Mouse (Mus musculus): ENCODE measurements around the gene Zmynd15.
"Not testable (repeated sequence)": the region's sequence is repeated elsewhere in the genome, so short reads cannot be mapped to it uniquely, and the experiment has no call there.

The Zmynd15 gene

DNA sequence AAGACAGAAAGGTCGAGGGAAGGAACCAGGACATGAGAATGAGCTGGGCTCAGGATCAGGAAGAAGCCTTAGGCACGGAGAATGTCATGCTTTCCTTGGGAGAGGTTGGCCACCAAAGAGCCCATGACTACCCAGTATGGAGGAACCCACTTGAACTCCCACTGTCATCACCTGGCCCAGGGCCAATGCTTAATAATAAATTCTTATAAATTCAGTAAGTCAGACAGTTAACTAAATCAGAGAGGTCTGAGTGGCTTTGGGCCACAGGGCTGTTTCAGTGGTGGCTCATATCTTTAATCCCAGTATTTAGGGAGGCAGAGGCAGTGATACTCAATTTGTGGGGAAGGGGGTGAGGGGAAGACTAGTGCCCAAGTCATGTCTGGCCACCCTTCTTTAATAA lies 8.3 kb upstream of the Zmynd15 start:
- no peak for DNase-seq

DNA sequence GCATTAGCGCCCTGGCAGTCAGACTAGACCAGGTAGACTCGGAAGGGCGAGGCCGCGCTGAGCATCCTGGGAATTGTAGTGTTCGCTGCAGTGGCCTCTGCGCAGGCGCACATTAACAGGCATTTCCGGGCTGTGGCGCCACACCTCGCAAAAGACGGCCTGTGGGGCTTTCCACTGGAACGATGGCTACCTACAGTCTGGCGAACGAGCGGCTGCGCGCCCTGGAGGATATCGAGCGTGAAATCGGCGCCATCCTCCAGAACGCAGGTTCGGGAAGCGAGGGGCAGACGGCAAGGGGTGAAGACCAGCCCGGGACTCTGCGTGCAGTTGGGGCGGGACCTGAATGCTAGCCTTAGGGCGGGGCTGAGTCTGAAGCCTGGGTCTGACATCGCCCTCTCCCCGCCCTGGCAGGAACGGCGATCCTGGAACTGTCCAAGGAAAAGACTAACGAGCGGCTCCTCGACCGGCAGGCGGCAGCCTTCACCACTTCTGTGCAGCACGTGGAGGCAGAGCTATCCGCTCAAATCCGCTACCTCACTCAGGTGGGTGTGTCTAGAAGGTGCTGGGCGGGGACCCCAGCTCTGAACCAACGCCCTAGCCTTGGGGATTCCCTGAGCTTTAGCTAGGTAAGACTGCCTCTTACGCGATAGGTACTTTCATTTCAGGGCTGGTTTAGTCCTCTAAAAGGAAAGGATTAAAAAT lies 7.3 kb upstream of the Zmynd15 start, which contains the start of gene Med11:
TSS of gene Med11 (plus strand) at position 123 of the 702 bp plus-strand sequence.
- DNase-seq = peak; percentile 96

DNA sequence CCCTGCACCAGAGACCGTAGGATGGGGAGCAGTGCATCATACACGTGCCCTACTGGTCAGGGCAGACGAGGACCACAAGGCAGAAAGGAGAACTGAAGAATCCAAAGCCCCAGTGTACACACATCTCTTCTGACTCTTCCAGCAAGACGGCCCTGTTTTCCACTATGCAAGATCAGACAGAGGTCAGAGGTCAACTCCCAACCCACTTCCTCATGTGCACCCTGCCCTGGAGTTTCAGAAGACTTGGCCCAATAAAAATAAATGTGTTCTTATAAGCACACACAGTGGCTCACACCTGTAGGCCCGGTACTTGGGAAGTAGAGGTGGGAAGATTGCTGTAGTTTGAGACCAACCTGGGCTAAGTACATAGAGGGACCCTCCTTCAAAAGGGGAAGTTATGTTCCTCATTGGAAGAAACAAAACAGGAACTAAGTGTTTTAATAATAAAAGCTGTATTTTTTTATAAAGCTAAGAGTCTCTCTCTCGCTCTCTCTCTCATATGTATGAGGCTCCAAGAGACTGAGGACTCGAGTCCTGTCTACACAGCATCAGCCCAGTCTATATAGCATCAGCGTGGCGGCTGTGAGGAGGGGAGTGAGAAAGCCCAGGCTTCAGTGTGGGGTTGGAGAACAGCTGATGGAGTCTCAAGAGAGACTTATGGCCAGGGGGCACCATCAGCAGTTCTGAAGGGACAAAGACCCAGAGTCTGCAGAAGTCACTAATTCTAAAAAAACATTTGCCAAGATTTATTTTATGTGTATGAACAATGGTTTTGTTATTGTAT lies 5.8 kb upstream of the Zmynd15 start:
- no peak for DNase-seq

DNA sequence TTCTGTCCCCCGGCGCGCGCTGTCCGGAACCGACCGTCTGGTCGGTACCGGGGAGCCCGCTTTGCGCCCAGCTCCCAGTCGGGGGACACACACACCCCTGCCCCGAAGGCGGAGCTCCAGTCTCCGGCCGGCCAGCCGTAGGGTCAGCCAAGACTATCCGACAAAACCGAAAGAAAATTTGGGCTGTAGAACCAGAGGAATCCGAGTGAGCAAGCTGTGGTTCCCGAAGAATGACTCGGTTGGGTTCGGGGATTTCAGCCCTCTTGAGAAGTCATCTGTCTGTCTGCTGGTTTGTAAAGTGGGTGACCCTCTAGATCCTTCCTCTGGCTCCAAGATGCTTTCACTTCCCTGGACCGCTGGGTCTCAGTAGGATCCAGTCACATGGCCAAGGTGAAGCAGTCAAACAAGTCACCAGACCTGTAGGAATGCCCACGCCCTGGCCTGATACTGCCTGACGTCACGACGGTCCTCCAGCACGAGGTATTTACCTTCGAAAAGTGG lies 418 bp downstream of the Zmynd15 start, which contains the start of gene Cxcl16:
TSS of gene Cxcl16 (minus strand) at position 384 of the 501 bp plus-strand sequence.
- DNase-seq = no peak

DNA sequence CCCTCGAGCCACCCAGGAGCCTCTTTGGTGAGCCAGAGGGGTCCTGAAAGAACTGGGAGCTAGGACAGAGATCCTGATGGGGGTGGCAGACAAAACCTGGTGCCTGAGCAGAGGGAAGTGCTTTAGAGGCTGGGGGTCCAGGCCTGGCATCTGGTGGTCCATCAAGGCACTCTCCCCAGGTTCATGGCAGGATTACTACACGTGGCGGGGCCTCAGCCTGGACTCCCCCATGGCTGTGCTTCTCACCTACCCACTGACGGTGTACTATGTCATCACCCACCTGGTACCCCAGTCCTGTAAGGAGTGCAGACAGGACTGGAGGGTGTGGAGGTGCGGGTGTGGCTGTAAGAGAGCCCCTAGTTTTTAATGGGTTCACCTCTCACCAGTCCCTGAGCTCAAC lies 4.7 kb downstream of the Zmynd15 start:
- no peak for DNase-seq

DNA sequence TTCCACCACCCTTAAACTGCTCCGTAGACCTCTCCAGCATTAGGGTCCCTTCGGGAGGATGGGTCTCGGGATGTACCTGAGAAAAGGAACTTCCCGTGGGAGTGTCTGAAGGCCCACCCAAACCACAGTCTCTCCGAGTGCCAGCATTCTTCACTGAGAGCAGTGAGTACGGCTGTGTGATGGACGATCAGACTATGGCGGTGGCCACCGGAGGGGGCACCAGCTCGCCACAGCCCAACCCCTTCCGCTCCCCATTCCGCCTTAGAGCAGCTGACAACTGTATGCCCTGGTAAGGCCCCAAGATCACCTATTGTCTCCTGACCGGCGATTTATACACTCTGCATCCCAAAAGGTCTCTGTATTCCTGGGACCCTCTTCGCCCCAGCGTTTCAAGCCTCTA lies 6.0 kb downstream of the Zmynd15 start:
- DNase-seq = no peak

DNA sequence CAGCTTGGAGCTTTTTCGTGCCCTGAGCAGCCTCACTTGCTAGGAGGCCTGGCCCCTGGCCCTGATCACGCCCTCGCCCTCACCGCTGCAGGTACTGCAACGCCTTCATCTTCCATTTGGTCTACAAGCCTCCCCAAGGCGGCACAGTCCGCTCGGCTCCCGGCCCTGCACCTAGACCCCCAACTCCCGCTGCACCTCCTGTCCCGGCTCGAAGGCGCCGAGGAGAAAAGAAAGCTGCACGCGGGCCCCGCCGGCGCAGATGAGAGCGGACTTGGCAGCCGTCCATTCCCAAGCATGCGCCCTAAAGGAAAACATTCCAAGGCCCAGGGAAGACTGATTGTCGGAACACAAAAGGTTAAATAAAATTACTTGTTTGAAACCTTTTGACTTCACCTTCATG lies 6.6 kb downstream of the Zmynd15 start:
- peak; percentile 15 for DNase-seq

DNA sequence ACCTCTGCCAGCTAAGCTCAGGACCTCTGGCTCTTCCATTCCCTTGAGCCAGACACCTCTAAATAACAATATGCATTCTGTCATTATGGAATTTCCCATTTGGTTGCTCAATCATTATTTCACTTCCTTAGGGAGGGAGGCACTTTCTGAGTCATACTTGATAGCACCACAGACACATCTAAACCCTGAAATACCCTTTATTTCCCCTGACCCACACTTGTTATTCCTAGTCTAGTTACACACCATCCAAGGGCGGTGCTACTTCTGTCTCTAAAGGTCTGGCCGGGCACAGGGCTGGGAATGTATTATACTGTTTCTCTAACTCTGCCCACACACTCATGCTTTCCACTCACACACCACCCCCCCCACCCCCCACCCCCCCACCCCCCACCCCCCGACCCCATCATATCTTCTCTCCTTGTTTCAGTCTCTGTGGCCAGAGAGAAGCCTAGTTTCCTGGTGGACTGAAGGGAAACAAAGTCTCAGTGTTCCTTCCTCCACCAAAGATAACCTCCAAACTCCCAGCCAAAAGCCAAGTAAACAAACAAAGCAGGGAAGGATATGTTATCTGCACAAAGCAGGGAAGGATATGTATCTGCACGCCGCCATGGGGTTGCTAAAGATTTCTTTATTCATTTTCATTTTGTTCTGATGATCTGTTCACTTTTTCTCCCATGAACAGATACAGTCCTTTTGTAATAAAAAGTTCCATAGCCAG lies 8.8 kb downstream of the Zmynd15 start:
- DNase-seq = no peak

DNA sequence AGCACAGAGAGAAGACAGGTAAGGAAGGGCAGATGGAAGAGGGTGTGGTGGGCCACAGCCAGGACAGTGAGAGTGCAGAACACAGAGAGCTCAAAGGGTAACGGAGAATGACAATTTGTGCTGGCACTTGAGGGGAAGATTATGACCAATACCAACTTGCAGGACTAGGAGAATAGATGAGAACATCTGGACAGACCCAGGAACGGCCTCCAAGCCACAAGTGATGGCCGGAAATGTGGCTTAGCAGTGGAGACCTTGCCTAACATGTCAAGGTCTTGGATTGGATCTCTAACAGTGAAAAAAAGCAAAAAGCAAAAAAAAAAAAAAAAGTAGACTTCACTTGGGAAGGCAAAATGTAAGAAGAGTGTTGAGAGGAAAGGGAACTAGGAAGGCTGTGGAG lies 10.5 kb downstream of the Zmynd15 start:
- no peak for DNase-seq

DNA sequence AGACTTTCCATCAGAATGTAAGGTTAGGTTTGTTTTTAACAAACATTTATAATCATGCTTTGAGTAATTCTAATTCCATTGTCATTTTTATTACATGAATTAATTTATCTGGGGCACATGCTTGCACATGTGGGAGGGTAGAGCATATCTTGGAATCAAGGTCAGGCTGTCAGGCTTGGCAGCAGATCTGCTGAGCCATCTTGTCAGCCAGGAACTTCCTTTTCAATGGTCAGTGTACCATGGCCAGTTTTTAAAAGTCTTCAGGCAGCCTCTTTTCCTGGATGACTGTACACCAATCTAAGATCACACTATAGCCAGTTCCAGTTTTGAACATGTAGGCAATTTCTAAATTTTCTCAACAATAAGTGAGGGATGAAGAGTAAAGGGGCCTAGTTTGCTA lies 13.5 kb downstream of the Zmynd15 start:
- DNase-seq = no peak

DNA sequence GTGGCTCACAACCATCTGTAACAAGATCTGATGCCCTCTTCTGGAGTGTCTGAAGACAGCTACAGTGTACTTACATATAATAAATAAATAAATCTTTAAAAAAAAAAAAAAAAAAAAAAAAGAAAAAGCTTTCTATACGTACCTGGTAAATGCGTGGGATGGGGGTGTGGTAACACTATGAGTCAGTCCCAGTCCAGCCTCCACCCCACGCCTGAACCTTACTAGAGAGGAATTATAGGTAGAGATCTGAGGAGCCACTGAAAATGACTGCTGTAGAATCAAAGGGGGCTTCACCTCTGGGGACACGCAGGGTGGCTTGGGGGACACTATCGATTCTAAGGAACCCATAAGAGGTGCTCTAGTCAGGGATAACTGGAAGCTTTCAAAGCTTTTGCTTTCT lies 14.1 kb downstream of the Zmynd15 start:
- not testable (repeated sequence) for DNase-seq

DNA sequence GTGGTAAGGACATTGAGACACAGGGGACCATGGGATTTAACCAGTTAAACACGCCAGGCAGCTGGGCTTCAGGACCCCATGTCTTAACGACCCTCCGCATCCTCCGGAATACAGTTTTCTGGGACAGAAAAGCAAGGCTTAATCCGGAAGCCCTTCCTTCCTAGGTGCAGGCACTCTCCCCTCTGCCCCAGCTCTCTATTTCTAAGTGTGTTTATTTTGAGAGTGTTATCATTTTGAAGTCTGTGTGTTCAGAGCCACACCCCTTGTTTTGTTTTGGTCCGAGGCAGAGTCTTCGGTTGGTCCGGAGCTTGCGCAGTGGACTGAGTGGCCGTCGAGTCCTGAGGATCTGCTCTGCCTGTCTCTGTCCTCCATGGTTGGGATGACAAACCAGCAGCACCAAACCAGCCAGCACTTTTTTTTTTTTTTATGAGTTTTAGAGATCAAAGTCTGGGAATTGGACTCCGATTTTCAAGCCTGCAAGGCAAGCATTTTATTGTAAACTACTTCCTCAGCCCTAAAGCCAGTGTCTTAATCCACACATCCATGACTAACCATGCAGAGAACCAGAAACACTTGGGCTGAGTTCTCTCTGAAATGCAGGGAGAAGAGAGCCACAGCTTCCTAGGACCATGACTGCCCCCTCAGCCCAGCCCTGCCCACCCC lies 15.8 kb downstream of the Zmynd15 start:
- no peak for DNase-seq

DNA sequence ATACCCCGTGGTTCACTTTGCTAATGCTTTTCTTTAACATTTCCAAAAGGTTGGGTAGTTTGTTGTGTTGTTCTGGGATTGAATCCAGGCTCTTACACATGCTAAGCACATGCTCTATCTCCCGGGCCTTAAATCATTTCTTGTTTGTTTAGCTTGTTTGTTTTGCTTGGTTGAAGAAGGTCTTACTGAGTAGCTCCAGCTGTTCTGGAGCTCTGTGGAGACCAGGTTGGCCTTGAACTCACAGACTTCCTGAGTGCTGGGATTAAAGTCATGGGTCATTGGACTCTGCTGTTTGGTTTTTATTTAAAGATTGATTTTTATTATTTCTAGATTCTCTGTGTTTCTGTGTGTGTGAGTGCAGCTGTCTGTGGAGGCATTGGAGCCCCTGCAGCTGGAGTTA lies 26.3 kb downstream of the Zmynd15 start:
- DNase-seq = no peak

DNA sequence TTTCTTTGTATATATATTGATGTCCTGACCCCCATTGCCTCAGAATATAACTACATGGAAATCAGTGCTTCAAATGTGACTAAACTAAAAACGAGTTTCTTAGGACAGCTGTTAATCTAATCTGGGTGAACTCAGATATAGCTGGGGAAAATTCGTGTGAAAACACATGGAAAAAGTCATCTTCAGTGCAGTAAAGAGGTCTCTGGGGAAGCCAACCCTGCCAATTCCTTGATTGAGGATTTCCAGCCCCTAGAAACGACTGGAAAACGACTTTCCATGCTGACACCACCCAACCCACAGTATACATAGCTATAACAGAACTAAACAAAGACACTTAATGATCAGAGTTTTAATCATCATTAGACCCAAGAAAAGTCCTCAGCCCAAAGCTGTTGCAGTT lies 28.6 kb downstream of the Zmynd15 start:
- no peak for DNase-seq

DNA sequence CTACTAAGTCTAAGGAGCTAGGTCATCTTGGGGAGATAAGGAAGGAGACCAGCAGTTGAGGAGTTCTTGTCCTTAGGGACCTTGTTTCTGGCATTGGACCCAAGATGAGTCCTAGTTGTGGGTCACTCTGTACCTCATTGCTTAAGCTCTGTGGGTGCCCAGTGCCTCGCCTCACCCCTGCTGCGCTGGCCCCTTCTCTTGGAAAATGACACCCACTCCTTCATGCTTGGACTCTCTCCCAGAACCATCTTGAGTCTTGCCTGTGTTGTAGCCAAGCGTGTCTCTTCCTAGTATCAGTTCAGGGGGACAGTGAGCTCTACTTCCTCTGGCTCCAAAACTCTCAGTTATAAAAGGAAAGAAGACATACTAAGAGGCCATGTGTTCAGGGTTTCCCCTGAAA lies 29.9 kb downstream of the Zmynd15 start:
- no peak for DNase-seq

DNA sequence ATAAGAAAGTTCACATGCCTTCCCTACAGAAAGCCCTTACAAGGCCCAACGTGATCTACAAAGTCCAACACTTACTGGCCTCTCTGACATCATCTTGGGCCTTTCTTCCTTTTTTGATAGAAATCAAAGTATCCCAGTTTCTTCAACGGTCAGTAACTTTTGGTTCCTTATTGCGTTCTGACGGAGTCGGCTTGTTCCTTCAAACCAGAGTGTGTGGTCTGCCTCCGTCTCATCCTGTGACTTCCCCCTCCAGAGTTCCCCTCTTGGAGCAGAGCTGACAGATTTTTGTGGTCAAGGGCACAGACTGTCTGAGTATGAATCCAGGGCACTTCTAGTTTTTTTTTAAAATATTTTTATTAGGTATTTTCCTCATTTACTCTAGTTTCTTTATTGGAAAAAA lies 30.5 kb downstream of the Zmynd15 start:
- no peak for DNase-seq

DNA sequence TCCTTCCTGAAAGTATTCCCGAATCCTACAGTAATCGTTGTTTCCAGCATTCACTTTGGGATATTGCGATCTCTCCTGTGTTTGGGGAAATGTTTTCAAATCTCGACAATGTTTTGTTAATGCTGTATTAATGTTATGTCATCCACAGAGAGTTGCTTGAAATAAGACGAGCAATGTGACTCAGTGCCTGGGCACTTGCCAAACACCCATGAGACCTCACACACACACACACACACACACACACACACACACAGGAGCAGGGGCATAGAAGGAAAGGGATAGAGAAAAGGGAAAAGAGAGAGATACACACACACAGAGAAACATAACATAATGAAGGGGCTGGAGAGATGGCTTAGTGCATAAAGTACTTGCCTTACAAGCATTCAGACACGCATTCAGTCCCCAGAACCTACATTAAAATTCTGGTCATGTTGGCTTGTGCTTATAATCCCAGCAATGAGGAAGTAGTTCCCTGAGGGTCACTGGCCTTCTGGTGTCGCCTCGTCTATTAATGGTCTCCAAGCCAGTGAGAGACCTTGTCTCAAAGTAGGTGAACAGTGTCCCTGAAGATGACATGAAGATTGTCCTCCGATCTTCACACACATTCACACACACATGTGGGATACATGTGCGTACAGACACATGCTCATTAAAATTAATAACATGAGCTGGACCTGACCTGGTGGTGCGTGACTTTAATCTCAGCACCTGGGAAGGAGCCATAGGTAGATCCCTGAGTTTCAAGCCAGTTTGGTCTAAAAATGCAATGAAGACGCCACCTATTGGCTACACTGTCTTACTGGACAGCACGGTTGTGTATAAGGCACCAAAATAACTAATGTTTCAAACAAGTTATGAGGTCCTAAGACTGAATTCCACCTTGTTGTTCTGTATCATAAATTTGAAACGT lies 40.6 kb downstream of the Zmynd15 start:
- DNase-seq = no peak

DNA sequence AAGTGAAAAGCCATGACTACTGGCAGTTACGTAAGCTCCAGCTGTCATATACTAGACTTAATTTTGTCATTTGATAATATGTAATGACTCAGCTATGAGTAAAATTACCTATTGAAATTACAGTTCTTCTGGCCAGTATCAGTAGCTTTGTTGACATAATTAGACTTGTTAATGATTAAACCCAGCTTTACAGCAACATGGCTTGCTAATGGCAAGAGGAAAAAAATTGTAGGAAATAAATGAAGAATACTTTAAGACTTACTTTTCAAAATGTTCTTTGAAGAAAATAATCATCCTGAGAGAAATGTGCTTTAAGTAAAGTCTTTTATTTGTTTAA lies 41.2 kb downstream of the Zmynd15 start:
- no peak for DNase-seq

DNA sequence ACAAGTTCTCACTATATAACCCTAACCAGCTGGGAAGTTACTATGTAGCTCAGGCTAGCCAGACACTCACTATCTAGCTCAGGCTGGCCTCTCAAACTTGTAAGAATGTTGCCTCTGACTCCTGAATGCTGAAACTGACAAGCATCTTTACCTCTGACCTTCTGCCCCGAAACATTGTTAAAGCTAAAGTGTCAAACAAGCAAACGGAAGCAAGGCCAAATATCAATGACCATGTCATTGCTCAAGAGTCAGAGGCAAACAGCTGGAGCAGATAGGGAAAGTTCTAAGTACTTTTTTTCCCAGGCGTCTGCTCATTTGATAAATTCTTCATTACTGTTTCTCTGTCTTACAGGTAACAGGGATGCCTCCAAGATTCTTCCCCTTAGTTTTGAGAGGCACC lies 42.8 kb downstream of the Zmynd15 start:
- DNase-seq = no peak

DNA sequence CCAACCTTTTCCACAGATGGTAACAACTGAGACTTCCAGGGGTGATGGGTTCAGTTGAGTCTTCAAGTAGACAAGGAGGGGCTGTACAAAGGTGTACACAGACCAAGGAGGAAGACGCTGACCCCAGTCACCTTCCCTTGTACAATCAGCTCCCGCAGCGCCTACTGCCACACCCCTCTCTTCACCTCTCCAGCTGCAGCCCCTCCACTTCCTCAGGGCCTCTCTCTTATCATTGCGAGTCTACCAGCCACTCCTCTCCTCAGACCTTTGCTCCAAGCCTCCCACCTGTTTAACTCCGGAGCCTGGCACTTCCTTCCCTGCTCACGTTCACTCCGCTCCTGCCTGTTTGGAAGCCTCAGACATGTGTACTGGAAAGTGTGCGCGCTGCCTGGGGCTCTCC lies 45.7 kb downstream of the Zmynd15 start, which contains the start of gene Tm4sf5:
TSS of gene Tm4sf5 (plus strand) at position 275 of the 400 bp plus-strand sequence.
- peak; percentile 38 for DNase-seq

DNA sequence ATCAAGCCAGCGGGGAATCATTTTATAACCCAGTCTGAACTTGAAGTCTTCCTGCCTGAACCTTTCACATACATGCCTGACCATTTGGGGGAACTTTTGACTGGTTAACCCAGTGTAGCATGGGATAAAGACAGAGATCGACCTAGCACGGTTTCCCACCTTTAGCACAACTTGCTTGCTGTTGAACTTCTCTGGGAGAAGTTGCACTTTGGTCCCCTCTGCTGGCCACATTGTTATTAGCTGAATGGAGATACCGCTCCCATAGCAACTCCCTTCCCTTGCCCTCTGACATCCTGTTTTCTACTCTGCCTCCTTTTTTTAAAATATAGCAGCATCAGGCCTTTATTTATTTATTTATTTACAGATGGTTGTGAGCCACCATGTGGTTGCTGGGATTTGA lies 47.2 kb downstream of the Zmynd15 start:
- DNase-seq = peak; percentile 67

DNA sequence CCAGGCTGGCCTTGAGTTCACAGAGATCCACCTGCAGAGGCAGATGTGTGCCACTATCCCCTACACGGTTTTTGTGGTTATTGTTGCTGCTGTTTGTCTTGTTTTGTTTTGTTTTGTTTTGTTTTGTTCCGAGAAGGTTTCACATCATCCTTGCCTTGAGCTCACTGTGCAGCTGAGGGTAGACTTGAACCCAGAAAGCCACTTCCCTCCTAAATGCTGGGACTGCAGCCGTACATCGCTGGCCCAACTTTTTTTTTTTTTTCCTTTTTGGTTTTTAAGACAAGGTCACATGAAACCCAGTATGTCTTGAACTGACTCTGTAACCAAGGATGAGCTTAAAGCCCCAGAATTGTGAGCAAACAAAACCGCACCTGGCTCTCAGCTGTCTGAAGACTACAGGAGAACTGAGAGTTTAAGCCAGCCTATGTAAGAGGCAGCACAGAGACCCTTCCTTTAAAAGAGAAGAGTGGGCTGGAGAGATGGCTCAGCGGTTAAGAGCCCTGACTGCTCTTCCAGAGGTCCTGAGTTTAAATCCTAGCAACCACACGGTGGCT lies 47.8 kb downstream of the Zmynd15 start:
- DNase-seq = no peak

Data from liver (tissue).